Mouse (Mus musculus): ENCODE results near the gene Gstp3. TPM values are rescaled to one million over a fixed set of nuclear protein-coding genes. Genes with fewer than 3 reads are reported as not detected.

Gene Gstp3
- polyA plus RNA-seq, 1 experiment from 2014 or later: not detected

Other genes starting within 250 kb of the Gstp3 start
- 54.7 and 60.8 TPM in 2 replicates for gene Chka, start 207.8 kb downstream of the Gstp3 start, polyA plus RNA-seq (2014; fragmentation: Nextera tagmentation; extraction: Ambion mirVana)
- 11.6 and 13.3 TPM in 2 replicates for gene Tcirg1, start 152.4 kb downstream of the Gstp3 start, polyA plus RNA-seq (2014; fragmentation: Nextera tagmentation; extraction: Ambion mirVana)
- gene Ndufs8, start 146.8 kb downstream of the Gstp3 start, polyA plus RNA-seq (2014; fragmentation: Nextera tagmentation; extraction: Ambion mirVana): 310 and 332 TPM in 2 replicates
- gene Aldh3b1, start 129.8 kb downstream of the Gstp3 start, polyA plus RNA-seq (2014; fragmentation: Nextera tagmentation; extraction: Ambion mirVana): 2.4 and 3.3 TPM in 2 replicates
- 9.7 and 10.4 TPM in 2 replicates for gene Unc93b1, start 124.4 kb downstream of the Gstp3 start, polyA plus RNA-seq (2014; fragmentation: Nextera tagmentation; extraction: Ambion mirVana)
- not detected in 2 replicates for gene Aldh3b3, start 100.9 kb downstream of the Gstp3 start, polyA plus RNA-seq (2014; fragmentation: Nextera tagmentation; extraction: Ambion mirVana)
- gene Aldh3b2, start 87.2 kb downstream of the Gstp3 start, polyA plus RNA-seq (2014; fragmentation: Nextera tagmentation; extraction: Ambion mirVana): 0.13 and 0.32 TPM in 2 replicates
- gene Acy3, start 73.0 kb downstream of the Gstp3 start, polyA plus RNA-seq (2014; fragmentation: Nextera tagmentation; extraction: Ambion mirVana): 2.1 and 3.6 TPM in 2 replicates
- gene Tbx10, start 66.8 kb downstream of the Gstp3 start, polyA plus RNA-seq (2014; fragmentation: Nextera tagmentation; extraction: Ambion mirVana): 0.46 TPM in 2 replicates
- 23.5 TPM in 2 replicates for gene Nudt8, start 59.0 kb downstream of the Gstp3 start, polyA plus RNA-seq (2014; fragmentation: Nextera tagmentation; extraction: Ambion mirVana)
- 2.7 and 3.4 TPM in 2 replicates for gene Gm49405, start 58.9 kb downstream of the Gstp3 start, polyA plus RNA-seq (2014; fragmentation: Nextera tagmentation; extraction: Ambion mirVana)
- gene Doc2g, start 56.3 kb downstream of the Gstp3 start, polyA plus RNA-seq (2014; fragmentation: Nextera tagmentation; extraction: Ambion mirVana): 4.1 and 5.0 TPM in 2 replicates
- gene Ndufv1, start 46.8 kb downstream of the Gstp3 start, polyA plus RNA-seq (2014; fragmentation: Nextera tagmentation; extraction: Ambion mirVana): 242 and 259 TPM in 2 replicates
- 477 and 497 TPM in 2 replicates for gene Gstp1, start 21.6 kb downstream of the Gstp3 start, polyA plus RNA-seq (2014; fragmentation: Nextera tagmentation; extraction: Ambion mirVana)
- 1.7 TPM in 1 of 2 replicates, not detected in the other for gene Gstp2, start 13.5 kb downstream of the Gstp3 start, polyA plus RNA-seq (2014; fragmentation: Nextera tagmentation; extraction: Ambion mirVana)
- not detected in 2 replicates for gene Cabp2, start 22.0 kb upstream of the Gstp3 start, polyA plus RNA-seq (2014; fragmentation: Nextera tagmentation; extraction: Ambion mirVana)
- gene Cdk2ap2, start 37.6 kb upstream of the Gstp3 start, polyA plus RNA-seq (2014; fragmentation: Nextera tagmentation; extraction: Ambion mirVana): 79.2 and 82.1 TPM in 2 replicates
- gene Pitpnm1, start 40.4 kb upstream of the Gstp3 start, polyA plus RNA-seq (2014; fragmentation: Nextera tagmentation; extraction: Ambion mirVana): 70.0 and 74.7 TPM in 2 replicates
- gene Aip, start 66.3 kb upstream of the Gstp3 start, polyA plus RNA-seq (2014; fragmentation: Nextera tagmentation; extraction: Ambion mirVana): 93.8 and 99.7 TPM in 2 replicates
- gene Gpr152, start 80.2 kb upstream of the Gstp3 start, polyA plus RNA-seq (2014; fragmentation: Nextera tagmentation; extraction: Ambion mirVana): not detected in 2 replicates
- 0.11 and 0.26 TPM in 2 replicates for gene Cabp4, start 84.5 kb upstream of the Gstp3 start, polyA plus RNA-seq (2014; fragmentation: Nextera tagmentation; extraction: Ambion mirVana)
- 102 TPM in 2 replicates for gene Coro1b, start 89.0 kb upstream of the Gstp3 start, polyA plus RNA-seq (2014; fragmentation: Nextera tagmentation; extraction: Ambion mirVana)
- gene Ptprcap, start 94.0 kb upstream of the Gstp3 start, polyA plus RNA-seq (2014; fragmentation: Nextera tagmentation; extraction: Ambion mirVana): 0.44 and 0.68 TPM in 2 replicates
- 35.8 and 39.7 TPM in 2 replicates for gene Rps6kb2, start 103.8 kb upstream of the Gstp3 start, polyA plus RNA-seq (2014; fragmentation: Nextera tagmentation; extraction: Ambion mirVana)
- gene Carns1, start 115.9 kb upstream of the Gstp3 start, polyA plus RNA-seq (2014; fragmentation: Nextera tagmentation; extraction: Ambion mirVana): 5.3 and 6.0 TPM in 2 replicates
- 0.43 and 0.68 TPM in 2 replicates for gene Tbc1d10c, start 131.7 kb upstream of the Gstp3 start, polyA plus RNA-seq (2014; fragmentation: Nextera tagmentation; extraction: Ambion mirVana)
- 581 and 604 TPM in 2 replicates for gene Ppp1ca, start 132.5 kb upstream of the Gstp3 start, polyA plus RNA-seq (2014; fragmentation: Nextera tagmentation; extraction: Ambion mirVana)
- 19.4 and 22.5 TPM in 2 replicates for gene Rad9a, start 142.1 kb upstream of the Gstp3 start, polyA plus RNA-seq (2014; fragmentation: Nextera tagmentation; extraction: Ambion mirVana)
- gene Clcf1, start 154.7 kb upstream of the Gstp3 start, polyA plus RNA-seq (2014; fragmentation: Nextera tagmentation; extraction: Ambion mirVana): 0.51 and 0.53 TPM in 2 replicates
- not detected in 2 replicates for gene AC109138.7, start 154.8 kb upstream of the Gstp3 start, polyA plus RNA-seq (2014; fragmentation: Nextera tagmentation; extraction: Ambion mirVana)
- 18.8 and 20.4 TPM in 2 replicates for gene Pold4, start 172.3 kb upstream of the Gstp3 start, polyA plus RNA-seq (2014; fragmentation: Nextera tagmentation; extraction: Ambion mirVana)
- 12.9 and 13.4 TPM in 2 replicates for gene Ssh3, start 209.6 kb upstream of the Gstp3 start, polyA plus RNA-seq (2014; fragmentation: Nextera tagmentation; extraction: Ambion mirVana)
- gene Ankrd13d, start 223.6 kb upstream of the Gstp3 start, polyA plus RNA-seq (2014; fragmentation: Nextera tagmentation; extraction: Ambion mirVana): 50.7 and 56.6 TPM in 2 replicates
- 29.2 and 30.4 TPM in 2 replicates for gene Grk2, start 246.7 kb upstream of the Gstp3 start, polyA plus RNA-seq (2014; fragmentation: Nextera tagmentation; extraction: Ambion mirVana)

All from hindbrain, embryonic 14.5 days (tissue).